Mouse (Mus musculus): Measurements from ENCODE around the gene Zswim4. TPM values are rescaled to one million over a fixed set of nuclear protein-coding genes. Genes with fewer than 3 reads are reported as not detected.

The Zswim4 gene
- polyA plus RNA-seq, 1 experiment from 2014 or later: 24.7 TPM

DNA sequence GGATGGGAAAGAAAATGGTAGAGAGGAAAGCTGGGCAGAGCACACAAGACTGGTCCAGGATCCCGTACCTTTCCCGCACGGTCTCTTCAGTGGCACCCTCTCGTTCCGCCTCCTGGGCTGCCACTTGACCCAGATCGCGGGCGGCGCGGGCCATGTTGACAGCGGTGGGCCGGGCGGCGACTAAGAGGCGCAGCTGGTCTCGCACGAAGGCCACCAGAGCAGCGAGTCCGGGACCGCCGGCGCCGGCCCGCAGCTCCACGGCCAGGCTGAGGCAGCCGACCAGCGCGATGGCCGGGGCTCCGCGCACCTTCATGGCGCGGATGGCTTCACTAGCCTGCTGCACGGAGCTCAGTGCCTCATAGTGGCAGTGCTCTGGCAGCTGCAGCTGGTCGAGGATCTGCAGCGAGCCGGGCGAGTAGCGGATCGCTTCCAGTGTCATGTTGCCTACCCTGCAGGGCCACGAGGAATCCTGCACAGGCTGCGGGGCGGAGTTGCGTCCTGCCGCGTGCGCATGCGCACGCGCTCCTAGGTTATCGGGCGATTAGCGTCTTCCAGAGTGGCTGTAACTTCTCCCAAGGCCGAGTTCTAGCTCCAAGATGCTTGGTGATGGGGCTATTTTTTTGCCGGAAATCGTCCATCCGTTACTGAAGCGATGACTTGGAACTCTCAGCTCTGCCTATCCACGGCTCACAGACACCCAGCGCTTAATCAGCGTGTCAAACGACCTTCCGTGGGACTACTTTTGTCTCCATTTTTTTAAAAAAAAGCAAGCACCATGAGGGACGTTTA is 20.2 kb upstream of the Zswim4 start, which contains the start of gene Mri1:
TSS of gene Mri1 (minus strand) at position 505 of the 789 bp plus-strand sequence.
- ATAC-seq (ENCODE audit: low FRiP score): peak; percentile 85
- H3K36me3 ChIP-seq (ENCODE audit: control insufficient read depth, insufficient read depth, low read length): peaks cover 27% of the 10 kb centered on the region
- WGBS: under 1% methylated on average over 64 of the region's 64 CpGs

DNA sequence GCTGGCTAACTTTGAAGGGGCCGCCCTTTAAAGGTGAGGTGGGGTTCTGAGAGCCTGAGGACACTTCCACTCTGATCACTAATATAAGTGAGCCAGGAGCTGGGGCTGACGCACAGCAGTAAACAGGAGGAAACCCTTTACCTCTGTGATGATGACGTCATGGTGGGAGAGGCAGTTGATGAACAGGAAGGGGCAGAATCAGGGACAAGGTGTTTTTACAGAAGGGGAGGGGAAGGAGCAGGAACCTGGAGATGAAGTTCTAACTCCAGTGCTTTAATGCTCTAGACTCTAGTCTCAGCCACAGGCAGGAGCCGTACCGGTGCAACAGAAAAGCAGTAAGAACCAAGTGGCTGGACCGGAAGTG is 19.6 kb upstream of the Zswim4 start:
- ATAC-seq (ENCODE audit: low FRiP score): peak; percentile 28; the same call in 1 of the 2 replicates
- no peaks in the 10 kb centered on the region for H3K27me3 ChIP-seq (ENCODE audit: control insufficient read depth, insufficient read depth, low read length)
- DNase-seq (ENCODE audit: low spot score, missing footprints): peak; percentile 96
- peaks cover 30% of the 10 kb centered on the region for H3K36me3 ChIP-seq (ENCODE audit: control insufficient read depth, insufficient read depth, low read length)
- H3K9me3 ChIP-seq (ENCODE audit: control insufficient read depth, low read length): no peaks in the 10 kb centered on the region
- peak overlapping the region; percentile 97 for H3K4me2 ChIP-seq
- H3K4me3 ChIP-seq (ENCODE audit: low read depth, low read length): peak overlapping the region; percentile 62
- peaks cover 13% of the 10 kb centered on the region for H3K4me1 ChIP-seq (ENCODE audit: control insufficient read depth, insufficient read depth, low read length)
- peak overlapping the region; percentile 85 for H3K9ac ChIP-seq (ENCODE audit: low read length)
- peak overlapping the region; percentile 66; the same call in 1 of the 2 replicates for H3K27ac ChIP-seq (ENCODE audit: low read depth, low read length)
- 13% methylated on average over 6 of the region's 6 CpGs for WGBS

More for the DNA sequence above, 20.2 kb upstream of the Zswim4 start, which contains the start of gene Mri1:
- H3K4me3 ChIP-seq (ENCODE audit: low read depth, low read length): peak within 1 kb of the TSS; percentile 62
- no peaks in the 10 kb centered on the region for H3K27me3 ChIP-seq (ENCODE audit: control insufficient read depth, insufficient read depth, low read length)
- H3K9ac ChIP-seq (ENCODE audit: low read length): peak within 1 kb of the TSS; percentile 85
- H3K4me1 ChIP-seq (ENCODE audit: control insufficient read depth, insufficient read depth, low read length): peaks cover 13% of the 10 kb centered on the region
- H3K9me3 ChIP-seq (ENCODE audit: control insufficient read depth, low read length): no peaks in the 10 kb centered on the region
- H3K27ac ChIP-seq (ENCODE audit: low read depth, low read length): peak within 1 kb of the TSS; percentile 66
- peak; percentile 99 for DNase-seq (ENCODE audit: low spot score, missing footprints)
- peak within 1 kb of the TSS; percentile 97 for H3K4me2 ChIP-seq

GRCm38 (mm10) chr8:84255858-84256257 is 19.0 kb upstream of the Zswim4 start:
- peak overlapping the region; percentile 62 for H3K4me3 ChIP-seq (ENCODE audit: low read depth, low read length)
- WGBS: 78% methylated on average over 3 of the region's 3 CpGs
- H3K4me2 ChIP-seq: peak overlapping the region; percentile 97
- no peaks in the 10 kb centered on the region for H3K9me3 ChIP-seq (ENCODE audit: control insufficient read depth, low read length)
- H3K36me3 ChIP-seq (ENCODE audit: control insufficient read depth, insufficient read depth, low read length): peaks cover 27% of the 10 kb centered on the region
- peaks cover 13% of the 10 kb centered on the region for H3K4me1 ChIP-seq (ENCODE audit: control insufficient read depth, insufficient read depth, low read length)
- ATAC-seq (ENCODE audit: low FRiP score) (no peak), DNase-seq (ENCODE audit: low spot score, missing footprints) (no peak)
- H3K27me3 ChIP-seq (ENCODE audit: control insufficient read depth, insufficient read depth, low read length): no peaks in the 10 kb centered on the region
- H3K9ac ChIP-seq (ENCODE audit: low read length): peak overlapping the region; percentile 85
- H3K27ac ChIP-seq (ENCODE audit: low read depth, low read length): no peak overlapping the region

GRCm38 (mm10) chr8:84249257-84250170 is 12.7 kb upstream of the Zswim4 start, which contains the start of gene D8Ertd738e:
Gene D8Ertd738e (minus strand): TSS chr8:84249719.
- Histone ChIP-seq H3K4me1 (ENCODE audit: control insufficient read depth, insufficient read depth, low read length) (no peaks in the 10 kb centered on the region), H3K27ac (ENCODE audit: low read depth, low read length) (no peak within 1 kb of the TSS), H3K36me3 (ENCODE audit: control insufficient read depth, insufficient read depth, low read length) (peaks cover 33% of the 10 kb centered on the region; the same call in 1 of the 2 replicates), H3K4me3 (ENCODE audit: low read depth, low read length) (peak within 1 kb of the TSS; percentile 79), H3K27me3 (ENCODE audit: control insufficient read depth, insufficient read depth, low read length) (no peaks in the 10 kb centered on the region), H3K9ac (ENCODE audit: low read length) (peak within 1 kb of the TSS; percentile 76), H3K9me3 (ENCODE audit: control insufficient read depth, low read length) (no peaks in the 10 kb centered on the region), H3K4me2 (peak within 1 kb of the TSS; percentile 58)
- peak; percentile 94 for ATAC-seq (ENCODE audit: low FRiP score)
- WGBS: 4% methylated on average over 52 of the region's 52 CpGs
- peak; percentile 98 for DNase-seq (ENCODE audit: low spot score, missing footprints)

DNA sequence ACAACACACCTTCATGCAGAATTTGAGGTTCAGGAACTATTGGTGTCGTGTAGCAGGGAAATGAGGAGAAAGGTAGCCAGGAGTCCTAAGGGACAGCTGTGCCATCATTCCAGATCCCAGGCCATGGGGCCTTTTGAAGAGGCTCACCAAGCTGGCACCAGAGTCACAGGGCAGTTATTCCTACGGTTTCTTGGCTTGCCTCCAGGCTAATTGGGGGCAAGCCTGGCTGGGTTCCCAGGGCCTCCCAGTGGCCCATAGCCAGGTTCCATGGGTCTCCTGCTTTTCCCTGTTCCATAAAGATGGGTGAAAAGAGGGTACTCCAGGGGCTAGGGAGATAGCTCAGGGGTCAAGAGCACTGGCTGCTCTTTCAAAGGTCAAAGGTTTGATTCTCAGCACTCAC is 5.0 kb upstream of the Zswim4 start:
- no peak overlapping the region for H3K9ac ChIP-seq (ENCODE audit: low read length)
- H3K4me1 ChIP-seq (ENCODE audit: control insufficient read depth, insufficient read depth, low read length): no peaks in the 10 kb centered on the region; the same call in 1 of the 2 replicates
- DNase-seq (ENCODE audit: low spot score, missing footprints): no peak
- no peak overlapping the region for H3K4me3 ChIP-seq (ENCODE audit: low read depth, low read length)
- H3K4me2 ChIP-seq: no peak overlapping the region
- WGBS: 89% methylated on average over 2 of the region's 2 CpGs
- ATAC-seq (ENCODE audit: low FRiP score): no peak
- H3K9me3 ChIP-seq (ENCODE audit: control insufficient read depth, low read length): no peaks in the 10 kb centered on the region
- peaks cover 15% of the 10 kb centered on the region; the same call in 1 of the 2 replicates for H3K36me3 ChIP-seq (ENCODE audit: control insufficient read depth, insufficient read depth, low read length)
- no peak overlapping the region for H3K27ac ChIP-seq (ENCODE audit: low read depth, low read length)
- no peaks in the 10 kb centered on the region for H3K27me3 ChIP-seq (ENCODE audit: control insufficient read depth, insufficient read depth, low read length)

GRCm38 (mm10) chr8:84241167-84241566 is 4.3 kb upstream of the Zswim4 start:
- Histone ChIP-seq H3K36me3 (ENCODE audit: control insufficient read depth, insufficient read depth, low read length) (peaks cover 11% of the 10 kb centered on the region; the same call in 1 of the 2 replicates), H3K4me1 (ENCODE audit: control insufficient read depth, insufficient read depth, low read length) (no peaks in the 10 kb centered on the region; the same call in none of the 2 replicates), H3K9me3 (ENCODE audit: control insufficient read depth, low read length) (no peaks in the 10 kb centered on the region), H3K4me3 (ENCODE audit: low read depth, low read length) (no peak overlapping the region), H3K4me2 (no peak overlapping the region), H3K9ac (ENCODE audit: low read length) (no peak overlapping the region), H3K27me3 (ENCODE audit: control insufficient read depth, insufficient read depth, low read length) (no peaks in the 10 kb centered on the region), H3K27ac (ENCODE audit: low read depth, low read length) (no peak overlapping the region)
- DNase-seq (ENCODE audit: low spot score, missing footprints): no peak
- no peak for ATAC-seq (ENCODE audit: low FRiP score)
- 63% methylated on average over 6 of the region's 6 CpGs for WGBS

- WGBS: 24% methylated on average over 19 of the region's 19 CpGs
- peaks cover 2% of the 10 kb centered on the region for H3K36me3 ChIP-seq (ENCODE audit: control insufficient read depth, insufficient read depth, low read length)
- H3K4me2 ChIP-seq: peak overlapping the region; percentile 76
- peaks cover 13% of the 10 kb centered on the region for H3K4me1 ChIP-seq (ENCODE audit: control insufficient read depth, insufficient read depth, low read length)
- H3K27ac ChIP-seq (ENCODE audit: low read depth, low read length): peak overlapping the region; percentile 67; the same call in 1 of the 2 replicates
- H3K9me3 ChIP-seq (ENCODE audit: control insufficient read depth, low read length): no peaks in the 10 kb centered on the region
- H3K4me3 ChIP-seq (ENCODE audit: low read depth, low read length): peak overlapping the region; percentile 48
- H3K9ac ChIP-seq (ENCODE audit: low read length): peak overlapping the region; percentile 73
- DNase-seq (ENCODE audit: low spot score, missing footprints): no peak
- ATAC-seq (ENCODE audit: low FRiP score): peak; percentile 5; the same call in 1 of the 2 replicates
- no peaks in the 10 kb centered on the region for H3K27me3 ChIP-seq (ENCODE audit: control insufficient read depth, insufficient read depth, low read length)
These were observed 831 bp upstream of the Zswim4 start for GRCm38 (mm10) chr8:84237542-84238229.

GRCm38 (mm10) chr8:84236410-84236997 is 351 bp downstream of the Zswim4 start:
- ATAC-seq (ENCODE audit: low FRiP score): peak; percentile 29
- peaks cover 13% of the 10 kb centered on the region for H3K4me1 ChIP-seq (ENCODE audit: control insufficient read depth, insufficient read depth, low read length)

More at GRCm38 (mm10) chr8:84236410-84236997, 351 bp downstream of the Zswim4 start:
- Histone ChIP-seq H3K4me2 (peak overlapping the region; percentile 91), H3K4me3 (ENCODE audit: low read depth, low read length) (peak overlapping the region; percentile 68), H3K27me3 (ENCODE audit: control insufficient read depth, insufficient read depth, low read length) (no peaks in the 10 kb centered on the region), H3K27ac (ENCODE audit: low read depth, low read length) (no peak overlapping the region), H3K9me3 (ENCODE audit: control insufficient read depth, low read length) (no peaks in the 10 kb centered on the region), H3K36me3 (ENCODE audit: control insufficient read depth, insufficient read depth, low read length) (peaks cover 2% of the 10 kb centered on the region), H3K9ac (ENCODE audit: low read length) (peak overlapping the region; percentile 97)
- DNase-seq (ENCODE audit: low spot score, missing footprints): peak; percentile 86
- WGBS: under 1% methylated on average over 30 of the region's 30 CpGs

All from midbrain, embryonic 11.5 days (tissue).